Mouse (Mus musculus) retina, postnatal 7 days (tissue): ENCODE measurements around the gene Aplp2.

Experiments
- DNase-seq: peaks from one replicate; pipeline ENCODE4 v3.0.0-alpha.2; 2012; ENCODE audit warnings: low read depth, low spot score

The Aplp2 gene

DNA sequence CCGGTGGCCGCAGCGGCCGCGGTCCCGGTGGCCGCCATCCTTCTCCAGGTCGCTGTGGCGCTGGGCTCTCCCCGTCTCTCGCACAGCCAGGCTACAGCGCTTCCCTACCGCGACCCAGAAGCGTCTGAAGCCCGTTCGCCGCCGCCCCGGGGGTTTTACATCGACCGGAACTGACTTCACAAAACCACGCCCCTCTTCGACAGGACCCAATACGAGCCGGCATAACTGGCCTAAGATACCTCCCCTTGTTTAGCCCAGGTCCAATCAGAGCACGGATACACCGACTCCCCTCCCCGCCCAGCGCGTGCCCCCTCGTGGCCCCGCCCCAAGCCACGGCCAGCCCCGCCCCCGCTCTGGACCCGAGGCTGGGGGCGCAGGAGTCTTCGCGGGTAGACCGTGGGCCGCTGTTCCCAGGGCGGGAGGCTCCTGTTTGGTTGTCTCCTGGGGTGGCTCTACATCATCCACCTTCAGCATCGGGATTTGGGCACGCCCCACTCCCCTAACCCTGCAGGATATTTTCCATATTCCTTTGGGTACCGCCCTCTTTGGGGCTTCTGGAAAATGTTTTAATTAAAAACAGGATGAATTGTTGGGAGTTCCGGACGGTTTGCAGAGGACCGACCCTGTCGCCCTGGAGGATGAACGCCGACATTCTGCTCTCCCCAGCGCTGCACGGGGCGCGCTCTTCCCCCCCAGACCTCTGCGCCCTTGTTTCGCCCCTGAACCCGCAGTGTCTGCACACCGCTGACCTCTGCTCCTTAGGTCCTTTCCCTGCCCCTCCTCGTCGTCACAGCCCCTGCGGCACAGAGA lies at the start of gene Aplp2:
Gene Aplp2, minus strand, starts transcription at position 126 of the 810 bp plus-strand sequence.
- peak; percentile 97 for DNase-seq

DNA sequence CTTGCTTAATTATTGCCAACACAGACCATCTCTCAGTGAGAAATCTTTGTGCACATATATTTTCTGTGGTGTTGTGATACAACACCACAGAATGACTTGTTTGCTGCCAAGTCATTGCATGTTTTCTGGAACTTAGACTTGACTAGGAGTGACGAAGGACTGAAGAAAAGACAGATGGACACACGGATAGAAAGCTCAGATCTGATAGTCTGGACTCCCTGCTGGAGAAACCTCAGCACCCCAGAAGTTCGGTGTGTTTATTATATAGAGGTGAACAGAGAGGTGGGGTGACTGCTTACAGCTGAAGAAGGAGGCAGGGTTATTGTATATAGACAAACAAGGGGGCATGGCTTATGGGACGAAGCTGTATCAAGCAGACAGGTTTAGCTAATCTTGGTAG lies 48.6 kb upstream of the Aplp2 start:
- no peak for DNase-seq

DNA sequence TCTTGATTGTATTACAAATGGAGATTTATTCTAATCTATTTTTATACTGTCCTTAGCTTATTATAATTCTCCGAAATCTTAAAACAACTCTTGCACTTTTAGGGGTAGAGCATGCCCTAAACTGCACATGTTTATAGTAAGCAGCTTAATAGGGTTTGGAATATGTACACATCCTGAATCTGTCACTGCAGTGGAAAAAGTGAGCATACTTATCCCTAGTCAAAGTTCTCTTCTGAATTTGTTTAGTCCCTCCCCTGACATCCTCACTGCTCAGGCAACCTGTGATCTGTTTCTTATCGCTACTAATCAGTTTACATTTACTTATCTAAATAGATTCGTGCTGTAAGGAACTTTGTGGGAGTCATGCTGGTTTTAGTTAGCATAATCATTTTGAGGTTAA lies 46.6 kb upstream of the Aplp2 start:
- no peak for DNase-seq

DNA sequence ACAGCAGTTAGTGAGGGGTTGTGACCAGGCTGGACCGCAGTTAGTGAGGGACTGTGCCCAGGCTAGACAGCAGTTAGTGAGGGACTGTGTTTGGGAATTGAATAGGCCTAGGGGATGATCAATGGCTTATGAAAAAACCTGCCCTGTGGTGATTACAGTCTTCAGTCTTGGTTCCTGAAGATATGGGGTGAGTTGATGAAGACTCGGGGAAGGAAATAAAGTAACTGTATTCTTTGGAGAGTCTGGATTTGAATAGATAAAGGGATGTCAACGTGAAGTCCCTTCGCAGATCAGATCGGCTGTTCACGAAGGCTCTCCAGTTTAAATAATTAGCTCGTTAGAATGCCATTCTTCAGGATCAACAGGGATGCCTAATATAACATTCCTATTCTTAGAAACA lies 44.3 kb upstream of the Aplp2 start:
- no peak for DNase-seq

DNA sequence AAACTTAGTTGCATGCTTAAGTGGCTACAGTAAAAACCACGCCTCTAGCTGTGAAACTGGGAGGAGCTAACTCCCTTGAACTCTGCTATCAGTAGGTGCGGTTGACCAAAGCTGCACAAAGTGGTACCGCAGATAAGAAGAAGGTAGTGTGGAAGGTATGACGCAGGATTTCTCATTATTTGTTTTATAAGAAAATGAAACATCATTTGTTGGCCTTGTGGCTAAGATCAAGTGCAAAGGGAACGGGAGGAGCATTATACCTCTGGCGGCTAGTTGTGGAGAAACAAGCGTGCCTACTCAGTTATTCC lies 43.0 kb upstream of the Aplp2 start:
- DNase-seq, result no peak

DNA sequence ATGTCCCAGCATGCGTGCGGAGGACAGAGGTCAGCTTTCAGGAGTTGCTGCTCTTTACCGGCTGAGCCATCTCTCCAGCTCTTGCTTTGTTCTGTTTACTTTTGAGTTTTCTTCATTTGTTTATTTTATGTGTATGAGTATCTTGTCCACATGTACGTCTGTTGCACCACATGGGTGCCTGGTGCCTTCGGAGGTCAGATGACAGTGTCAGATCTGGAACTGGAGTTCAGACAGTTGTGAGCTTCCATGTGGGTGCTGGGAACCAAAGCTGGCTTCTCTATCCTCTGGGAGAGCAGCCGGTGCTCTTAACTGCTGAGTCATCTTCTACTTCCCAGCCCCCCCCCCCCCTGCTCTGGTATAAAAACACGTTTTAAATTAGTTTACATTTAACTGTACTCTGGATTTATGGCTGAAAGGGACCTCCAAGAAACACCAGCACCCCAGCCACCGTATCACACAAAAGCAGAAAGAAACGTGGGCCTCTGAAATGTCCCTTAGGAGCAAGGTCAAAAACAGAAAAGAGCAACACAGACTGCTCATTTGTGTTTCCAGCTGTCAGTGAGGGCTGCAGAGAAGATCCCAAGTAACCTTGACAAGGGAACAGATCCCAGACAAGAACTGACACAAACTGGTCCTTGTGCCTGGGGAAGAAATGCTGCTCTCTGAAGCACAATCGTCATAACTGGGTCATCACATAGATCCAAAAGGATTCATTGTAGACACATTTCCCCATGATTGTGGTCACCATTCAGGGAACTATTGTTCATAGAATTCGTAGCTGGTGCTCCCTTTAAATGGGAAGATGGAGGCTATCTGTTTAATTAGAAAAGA lies 42.5 kb upstream of the Aplp2 start:
- no peak for DNase-seq

DNA sequence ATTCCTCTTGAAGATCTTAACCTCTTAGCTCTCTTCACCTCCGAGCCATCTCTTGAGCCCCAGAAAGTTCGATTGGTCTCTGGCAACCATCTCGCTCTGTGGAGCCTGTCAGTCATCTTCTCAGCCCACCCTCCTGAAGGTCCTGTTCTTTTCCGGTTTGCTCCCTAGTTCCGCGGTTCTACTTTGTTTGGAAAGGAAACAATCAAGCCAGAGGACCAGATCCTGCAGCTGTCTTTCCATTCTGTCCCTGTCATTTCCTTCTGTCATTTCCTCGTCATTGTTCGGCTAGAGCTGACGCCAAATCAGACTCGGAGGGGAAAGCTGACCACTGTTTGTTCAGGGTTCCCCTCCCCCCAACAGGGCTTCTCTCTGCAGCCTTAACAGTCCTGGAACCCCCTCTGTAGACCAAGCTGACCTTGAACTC lies 41.7 kb upstream of the Aplp2 start:
- no peak for DNase-seq

DNA sequence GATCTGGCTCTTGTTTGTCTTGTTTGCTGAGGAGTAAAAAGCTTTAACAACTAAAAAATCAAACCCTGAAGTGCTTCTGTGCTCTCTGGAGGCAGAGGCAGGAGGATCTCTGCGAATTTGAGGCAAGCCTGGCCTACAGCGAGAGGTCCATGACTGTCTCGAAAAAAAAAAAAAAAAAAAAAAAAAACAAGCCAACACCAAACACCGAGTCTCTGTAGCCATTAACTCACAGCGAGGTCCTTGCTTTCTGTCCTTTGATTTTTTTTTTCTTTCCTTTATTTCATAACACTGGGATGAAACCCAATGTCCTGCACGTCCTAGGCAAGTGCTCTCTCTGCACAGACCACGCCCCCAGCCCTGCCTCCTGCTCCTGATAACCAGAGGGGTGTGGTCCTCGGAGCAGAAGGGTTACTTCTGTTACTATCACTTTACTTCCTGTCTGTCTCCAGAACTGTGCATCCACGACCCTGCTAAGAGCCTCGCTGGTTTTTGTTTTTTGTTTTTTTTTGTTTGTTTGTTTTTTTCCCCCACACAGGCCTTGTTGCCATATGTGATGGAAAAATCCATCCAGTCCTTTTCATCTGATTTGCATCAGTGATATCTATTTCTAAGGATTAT lies 40.7 kb upstream of the Aplp2 start:
- no peak for DNase-seq

DNA sequence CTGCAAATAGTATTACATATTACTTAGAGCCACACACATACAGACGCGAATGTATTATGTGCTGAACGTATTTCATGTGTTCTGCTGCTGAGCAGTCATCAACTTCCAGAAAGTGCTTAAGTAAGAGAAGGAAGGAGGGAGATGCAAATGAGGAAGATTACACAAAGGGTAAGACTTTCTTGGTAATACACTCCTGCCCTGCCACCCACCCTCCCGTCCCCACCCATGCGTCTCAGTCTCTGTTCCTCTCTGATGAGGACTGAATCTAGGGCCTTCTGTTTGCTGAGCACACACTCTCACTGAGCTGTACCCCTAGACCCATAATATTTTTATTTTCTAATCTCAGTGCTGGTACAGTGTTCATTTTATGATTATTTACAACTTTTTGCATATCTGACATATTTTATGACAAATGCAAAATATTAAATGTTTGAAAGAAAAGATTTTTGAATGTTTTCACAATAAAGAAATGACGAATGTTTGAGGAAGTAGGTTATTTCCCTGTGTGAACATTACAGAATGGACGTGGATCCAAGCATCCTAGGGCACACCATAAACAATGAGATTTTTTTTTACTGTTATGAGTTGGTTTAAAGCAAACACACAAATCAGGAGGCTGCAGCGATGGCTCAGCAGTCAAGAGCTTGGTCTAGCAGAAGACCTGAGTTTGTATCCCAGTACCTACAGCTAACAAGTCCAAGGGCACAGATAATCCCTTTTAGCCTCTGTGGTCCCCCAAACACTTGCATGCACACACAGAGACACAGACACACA lies 36.0 kb upstream of the Aplp2 start:
- DNase-seq, result no peak

DNA sequence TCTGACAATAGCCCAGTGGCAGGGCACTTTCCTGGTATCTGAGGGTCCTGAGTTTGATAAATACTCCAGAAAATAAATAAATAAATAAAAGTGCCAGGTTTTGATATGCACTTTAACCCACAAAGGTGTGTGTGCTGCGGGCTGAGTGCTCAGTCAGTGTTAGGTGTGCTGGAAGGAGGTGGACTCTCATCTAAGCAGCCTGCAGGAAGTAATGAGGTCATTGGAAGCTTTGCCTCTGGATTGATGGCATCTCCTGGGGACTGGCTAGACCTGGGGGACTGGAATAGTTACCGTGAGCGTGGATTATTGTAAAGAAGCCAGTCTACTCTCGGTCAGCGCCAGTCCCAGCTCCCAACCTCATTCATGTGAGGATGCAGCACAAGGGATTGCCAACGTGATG lies 34.8 kb upstream of the Aplp2 start:
- no peak for DNase-seq

DNA sequence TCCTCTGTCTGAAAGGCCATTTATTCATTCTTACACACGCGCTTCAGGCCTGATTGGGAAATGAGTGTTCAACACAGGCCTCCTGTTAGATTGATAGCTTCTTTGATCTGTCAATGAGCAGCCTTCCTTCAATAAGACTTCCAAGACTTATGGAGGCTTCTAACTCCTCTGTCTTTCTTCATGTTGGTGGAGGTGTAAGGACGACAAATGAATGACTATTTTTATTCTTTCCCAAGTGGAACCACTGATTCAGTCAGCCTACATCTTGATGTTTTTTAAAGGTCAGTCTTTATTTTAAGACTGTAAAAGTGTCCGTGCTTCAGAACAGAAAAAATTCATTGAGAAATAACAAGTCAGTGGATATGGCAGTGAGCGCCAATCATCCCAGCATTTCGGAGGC lies 33.4 kb upstream of the Aplp2 start:
- no peak for DNase-seq

DNA sequence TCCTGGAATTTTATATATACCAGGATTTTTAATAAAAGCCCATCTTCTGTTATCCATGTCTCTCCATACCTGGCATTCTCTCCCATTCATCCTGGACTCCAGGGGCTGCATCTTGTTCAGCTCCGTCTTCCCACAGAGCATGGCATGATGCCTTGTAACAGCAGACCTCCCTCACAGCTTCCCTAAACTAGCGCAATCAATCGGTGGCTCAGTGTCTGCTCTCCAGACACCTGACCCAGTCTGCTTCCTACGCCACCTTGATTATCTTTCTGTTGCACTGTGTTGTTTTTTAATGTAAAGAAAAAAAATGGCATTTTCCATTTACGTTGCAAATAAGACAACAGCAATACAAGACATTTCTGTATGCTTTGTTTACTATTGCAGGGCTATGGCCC lies 32.3 kb upstream of the Aplp2 start:
- DNase-seq, result no peak

DNA sequence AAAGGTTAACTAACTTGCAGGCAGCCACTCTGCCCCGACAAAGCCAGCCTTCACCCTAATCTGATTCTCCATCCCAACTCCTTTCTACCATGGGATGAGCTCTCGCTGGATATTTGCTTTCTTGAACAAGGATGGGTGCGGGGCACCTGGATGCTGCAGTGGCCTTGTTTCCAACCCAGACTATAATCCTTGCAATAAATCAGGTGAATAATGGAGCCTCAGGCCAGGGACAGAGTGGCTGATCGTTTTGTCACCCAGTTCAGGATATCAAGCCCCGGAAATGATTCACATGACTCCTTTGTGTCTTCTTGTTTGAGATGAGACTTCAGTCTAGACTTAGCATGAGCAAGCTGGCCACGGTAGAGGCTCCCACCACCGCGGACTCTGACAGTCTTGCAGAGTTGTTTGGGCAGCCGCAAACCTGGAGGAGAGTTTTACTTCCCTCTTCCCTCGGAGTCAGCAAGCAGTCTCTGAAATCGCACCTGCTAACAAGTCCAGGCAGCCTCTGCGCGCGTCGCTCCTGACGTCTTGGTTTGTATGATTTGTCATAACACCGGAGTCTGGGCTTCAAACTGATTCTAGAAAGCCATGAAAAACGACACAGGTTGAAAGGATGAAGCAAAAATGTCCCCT lies 31.8 kb upstream of the Aplp2 start:
- DNase-seq, result no peak

DNA sequence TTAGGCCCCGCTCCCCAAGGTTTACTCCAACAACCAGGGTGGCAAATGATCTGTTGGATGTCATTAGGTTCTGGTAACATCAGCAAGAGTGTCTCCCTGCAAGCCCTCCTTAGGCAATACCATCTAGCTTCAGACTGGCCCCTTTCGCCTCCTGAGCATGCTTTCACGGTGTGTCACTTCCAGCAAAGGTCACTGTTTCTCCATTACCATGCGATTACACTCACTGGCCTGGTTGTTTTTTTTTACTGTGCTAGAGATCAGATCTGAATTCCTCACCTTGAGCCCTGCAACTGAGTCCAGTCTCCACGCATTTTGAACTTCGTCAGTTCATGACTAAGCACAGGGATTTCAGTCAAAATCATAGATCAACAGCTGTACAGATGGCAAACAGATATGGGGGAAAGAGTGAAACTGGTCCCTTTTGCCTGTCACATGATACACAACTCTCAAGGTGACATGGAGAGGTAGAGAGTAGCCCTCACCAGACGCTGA lies 29.6 kb upstream of the Aplp2 start:
- no peak for DNase-seq

DNA sequence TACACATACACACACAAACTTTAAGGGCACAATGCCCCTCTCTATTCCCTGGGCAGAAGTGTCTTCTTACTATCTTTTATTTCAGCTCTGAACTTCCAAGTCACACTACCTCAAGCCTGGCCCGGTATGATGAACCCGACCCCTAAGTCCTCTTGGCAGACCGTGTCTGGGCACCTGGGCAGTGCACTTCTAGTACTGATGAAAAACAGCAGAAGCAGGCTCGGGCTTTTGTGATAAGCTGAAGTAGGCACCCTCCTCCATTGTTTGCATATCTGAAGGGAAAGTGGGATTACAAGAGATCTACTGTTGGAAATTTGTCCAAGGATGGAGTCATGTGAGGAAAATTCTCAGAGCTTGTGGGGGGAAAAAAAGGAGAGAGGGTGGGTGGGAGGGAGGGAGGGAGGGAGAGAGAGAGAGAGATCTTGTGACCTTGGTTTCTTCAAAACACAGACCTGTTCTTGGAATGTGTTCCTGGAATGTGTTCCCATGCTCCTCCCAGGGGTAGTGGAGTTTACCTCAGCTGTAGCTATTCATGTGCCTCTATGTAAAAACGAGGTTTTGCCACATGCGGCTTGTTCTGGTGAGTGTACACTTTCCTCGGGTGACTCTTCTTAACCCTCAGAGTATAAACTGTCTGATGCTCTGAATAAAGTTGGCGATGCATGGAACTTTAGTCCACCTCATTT lies 29.1 kb upstream of the Aplp2 start:
- no peak for DNase-seq

DNA sequence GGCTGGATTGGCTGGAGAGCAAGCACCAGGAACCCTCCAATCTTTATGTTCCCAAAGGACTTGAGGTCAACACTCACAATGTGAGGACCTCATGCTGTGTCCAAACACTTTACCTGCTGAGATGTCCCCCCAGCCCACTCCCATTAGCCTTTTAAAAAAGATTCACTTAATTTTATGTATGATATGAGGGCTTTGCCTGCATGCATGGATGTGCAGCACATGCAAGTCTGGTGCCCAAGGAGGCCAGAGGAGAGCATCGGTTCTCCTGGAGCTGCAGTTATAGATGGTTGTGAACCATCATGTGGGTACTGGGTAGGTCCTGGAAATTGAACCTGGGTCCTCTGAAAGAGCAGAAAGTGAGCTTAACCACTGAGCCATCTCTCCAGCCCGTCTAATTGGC lies 27.9 kb upstream of the Aplp2 start:
- no peak for DNase-seq

DNA sequence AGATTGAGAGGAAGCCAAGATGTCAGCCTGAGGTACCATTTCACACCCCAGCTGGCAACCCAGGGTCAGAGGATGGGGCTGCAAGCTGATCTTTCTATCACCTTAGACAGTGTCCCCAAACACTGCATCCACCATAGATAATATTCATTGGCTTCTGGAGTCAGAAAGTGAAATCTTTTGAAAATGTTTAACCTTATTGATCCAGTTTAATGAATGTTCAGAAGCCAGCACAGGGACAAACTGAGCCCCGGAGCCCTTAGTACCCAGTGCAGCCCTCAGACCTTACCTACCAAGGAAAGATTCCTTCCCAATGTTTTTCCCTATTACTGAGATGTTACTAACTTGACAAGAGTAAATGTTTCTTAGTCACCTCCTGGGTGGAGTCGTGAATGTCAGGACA lies 26.9 kb upstream of the Aplp2 start:
- DNase-seq, result no peak

DNA sequence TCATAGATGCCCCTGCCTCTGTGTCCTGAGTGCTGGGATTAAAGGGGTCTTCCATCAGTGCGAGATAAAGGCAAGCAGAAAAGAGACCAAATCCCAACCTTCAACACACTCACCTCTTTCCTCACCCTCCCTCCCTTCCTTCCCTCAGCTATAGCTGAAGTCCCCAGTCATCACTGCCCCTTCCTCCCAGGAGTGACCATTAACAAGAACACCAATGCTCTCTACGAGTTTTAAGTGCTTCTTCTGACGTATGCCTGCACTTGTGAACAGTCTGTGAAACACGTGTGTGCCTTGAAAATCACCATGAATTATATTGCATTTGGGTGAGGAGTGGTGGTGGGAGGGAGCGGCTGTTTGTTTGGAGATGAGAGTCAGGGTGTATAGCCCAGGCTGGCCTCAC lies 24.5 kb upstream of the Aplp2 start:
- no peak for DNase-seq

DNA sequence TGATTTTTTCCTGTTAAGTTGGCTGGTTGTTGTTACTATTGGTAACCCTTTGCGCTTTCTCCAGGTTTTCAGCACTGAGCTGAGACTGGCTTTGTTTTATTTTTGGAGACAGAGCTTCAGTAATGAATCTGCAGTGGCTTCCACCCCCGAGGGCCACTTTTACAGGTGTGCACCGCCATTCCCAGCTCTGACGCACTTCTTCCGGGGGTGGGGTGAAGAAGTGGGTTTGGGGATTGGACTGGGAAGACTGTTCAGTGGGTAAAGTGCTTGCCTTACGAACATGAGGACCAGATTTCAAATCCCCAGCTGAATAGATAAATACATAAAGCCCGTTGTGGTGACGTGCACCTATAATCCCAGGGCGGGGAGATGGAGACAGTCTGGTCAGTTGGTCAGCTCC lies 23.9 kb upstream of the Aplp2 start:
- DNase-seq, result no peak

DNA sequence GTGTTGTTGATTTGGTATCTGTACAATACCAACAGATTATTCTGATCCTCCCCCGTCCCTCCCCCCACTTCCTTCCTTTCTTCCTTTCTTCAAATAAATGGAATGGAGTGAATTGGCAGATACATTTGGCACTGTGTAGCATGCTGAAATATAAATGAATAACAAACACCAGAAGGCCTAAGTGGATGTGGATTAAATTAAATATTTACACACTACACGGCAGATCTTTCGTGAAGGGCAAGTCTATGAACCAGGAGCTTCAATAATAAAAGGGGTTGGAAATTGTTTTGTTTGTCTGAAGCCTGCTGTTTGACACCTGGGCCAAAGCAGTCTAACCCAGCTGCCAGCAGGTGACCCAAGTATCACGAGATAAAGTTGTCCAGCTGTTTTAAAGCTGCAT lies 23.4 kb upstream of the Aplp2 start:
- no peak for DNase-seq

DNA sequence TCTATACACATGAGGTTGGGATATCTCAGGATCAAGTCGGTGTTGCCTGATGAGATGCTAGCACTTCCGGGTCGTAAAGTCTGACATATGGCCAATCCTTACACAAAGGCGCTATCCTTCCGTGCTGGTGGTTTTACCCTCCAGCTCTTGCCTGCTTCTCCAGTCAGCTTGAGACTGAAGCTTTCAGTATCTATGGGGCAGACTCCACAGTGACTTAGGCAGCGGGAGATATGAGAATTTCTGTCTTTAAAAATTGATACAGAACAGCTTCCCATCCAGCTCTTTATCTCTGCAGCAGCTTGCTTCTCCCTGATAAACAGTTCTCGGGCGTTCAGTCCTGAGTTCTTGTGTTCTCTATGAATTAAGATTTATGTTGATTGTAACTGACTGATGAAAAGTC lies 14.9 kb upstream of the Aplp2 start:
- DNase-seq, result no peak
